Mouse (Mus musculus): ENCODE measurements around the gene Arhgap10. TPM values are rescaled to one million over a fixed set of nuclear protein-coding genes. Genes with fewer than 3 reads are reported as not detected.

Gene Arhgap10
- total RNA-seq (2012; rRNA removed) (11.8 and 13.1 TPM in 2 replicates), polyA plus RNA-seq (2012; ENCODE audit: insufficient read depth in 1 of 2, insufficient read length in 2 of 2, low read depth in 1 of 2, low replicate concordance in 2 of 2, missing spikeins in 1 of 2) (10 to 100 TPM in 1 of 2 experiments, not detected in 1; 22.8 TPM)

DNA sequence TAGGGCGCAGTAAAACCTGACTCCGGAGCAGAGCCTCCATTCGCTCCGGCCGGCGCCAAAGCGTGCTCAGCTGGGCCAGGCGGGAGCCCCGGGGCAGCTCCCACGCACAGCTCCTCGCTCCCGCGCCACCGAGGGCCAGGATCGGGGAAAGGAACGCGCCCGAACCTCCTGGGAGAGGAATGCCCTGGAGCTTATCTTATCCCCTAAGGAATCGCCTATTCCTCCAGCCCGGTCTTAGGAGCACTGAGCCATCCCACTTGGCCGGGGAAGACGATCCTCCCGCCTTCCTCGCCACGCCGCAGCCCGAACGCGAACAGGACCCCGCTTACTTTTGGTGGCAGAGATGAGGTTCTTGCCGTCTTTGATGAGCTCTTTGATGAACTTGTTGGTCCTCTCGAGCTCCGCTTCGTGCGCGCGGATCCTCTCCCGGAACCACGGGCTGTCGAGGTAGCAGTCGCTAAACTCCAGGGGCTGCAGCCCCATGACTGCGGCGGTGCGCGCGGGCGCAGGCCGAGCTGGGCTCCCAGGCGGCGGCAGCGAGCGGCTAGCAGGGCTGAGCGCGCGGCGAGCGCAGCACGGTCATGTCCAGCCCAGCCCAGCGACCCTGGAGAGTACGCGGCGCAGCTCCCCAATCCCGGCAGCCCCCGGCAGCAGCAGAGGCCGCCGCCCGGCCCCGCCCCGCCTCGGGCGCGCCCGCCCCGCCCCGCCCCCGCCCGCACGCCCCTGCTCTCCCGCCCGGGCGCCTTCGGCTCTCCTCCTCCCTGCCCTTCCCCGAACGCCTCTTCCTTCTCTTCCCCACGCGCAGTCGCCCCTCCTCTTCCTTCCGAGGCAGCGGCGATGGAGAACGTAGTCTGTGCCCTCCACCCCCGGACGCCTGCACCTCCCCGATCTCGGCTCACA is at the start of gene Arhgap10:
Gene Arhgap10, minus strand, starts transcription at position 653 of the 900 bp plus-strand sequence.
- DNase-seq (ENCODE audit: low read depth, low spot score) = peak; percentile 90
- Histone ChIP-seq H3K9me3 (replicated peaks; ENCODE audit: insufficient read depth, low read length) (no peaks in the 10 kb centered on the region), H3K4me1 (ENCODE audit: control insufficient read depth in 1 of 2, insufficient read depth in 2 of 2, low read length in 2 of 2) (peaks cover 0 to 16% of the 10 kb centered on the region in 2 experiments; a peak in 2 of 4 replicates), H3K79me2 (ENCODE audit: control insufficient read depth, insufficient read depth, low read length, poor library complexity) (peaks cover 48% of the 10 kb centered on the region), H3K36me3 (ENCODE audit: control insufficient read depth in 1 of 2, insufficient read depth in 2 of 2, low read length in 2 of 2) (peaks cover 0 to 13% of the 10 kb centered on the region in 2 experiments; a peak in 2 of 4 replicates), H3K27ac (ENCODE audit: control insufficient read depth, low read depth, low read length) (peak within 1 kb of the TSS; percentile 94), H3K27me3 (ENCODE audit: control insufficient read depth in 1 of 2, insufficient read depth in 2 of 2, low read length in 2 of 2) (no peaks in the 10 kb centered on the region), H3K4me3 (ENCODE audit: control insufficient read depth in 1 of 2, insufficient read depth in 1 of 2, low read depth in 2 of 2, low read length in 2 of 2) (peak within 1 kb of the TSS; percentile 91 to 97), H3K9ac (ENCODE audit: control insufficient read depth, low read depth, low read length, poor library complexity, severe bottlenecking) (peak within 1 kb of the TSS; percentile 96)
- TF ChIP-seq CHD2 (IDR thresholded peaks at IDR 0.05; ENCODE audit: low read length) (no peak), ELF1 (IDR thresholded peaks at IDR 0.05; ENCODE audit: low read depth, low read length) (0 out of 2 replicates have a peak, but pooled peaks have one; percentile 15), ZNF384 (IDR thresholded peaks at IDR 0.05; ENCODE audit: low read depth, low read length) (no peak), MEF2A (IDR thresholded peaks at IDR 0.05; ENCODE audit: extremely low read depth, insufficient replicate concordance, low read depth, low read length, poor library complexity, severe bottlenecking) (no peak), ZMIZ1 (IDR thresholded peaks at IDR 0.05; ENCODE audit: low read depth, low read length) (0 out of 2 replicates have a peak, but pooled peaks have one; percentile 61), SMC3 (IDR thresholded peaks at IDR 0.05; ENCODE audit: low read depth, low read length) (no peak), TBP (IDR thresholded peaks at IDR 0.05; ENCODE audit: low read depth, low read length) (no peak; the same call in 1 of the 2 replicates), JUND (IDR thresholded peaks at IDR 0.05; ENCODE audit: low read depth, low read length) (no peak), HCFC1 (IDR thresholded peaks at IDR 0.05; ENCODE audit: low read depth, low read length) (peak; percentile 61), POLR2AphosphoS5 (IDR thresholded peaks at IDR 0.05; ENCODE audit: borderline replicate concordance, low read depth, low read length) (no peak), RAD21 (IDR thresholded peaks at IDR 0.05; ENCODE audit: low read depth, low read length) (no peak), MYC (IDR thresholded peaks at IDR 0.05; ENCODE audit: low read depth, low read length) (no peak), ZC3H11A (IDR thresholded peaks at IDR 0.05; ENCODE audit: low read depth, low read length) (no peak), TAL1 (IDR thresholded peaks at IDR 0.05; ENCODE audit: low read length) (no peak), BHLHE40 (IDR thresholded peaks at IDR 0.05; ENCODE audit: borderline replicate concordance, low read depth, low read length) (no peak; the same call in 1 of the 2 replicates), POLR2AphosphoS2 (IDR thresholded peaks at IDR 0.05; ENCODE audit: low read length) (peak; percentile 70), SIN3A (IDR thresholded peaks at IDR 0.05; ENCODE audit: low read length) (peak; percentile 10; the same call in 1 of the 2 replicates), NRF1 (IDR thresholded peaks at IDR 0.05; ENCODE audit: insufficient read depth, low read depth, low read length, poor library complexity, severe bottlenecking) (peak; percentile 57; the same call in 1 of the 2 replicates), MYB (IDR thresholded peaks at IDR 0.05; ENCODE audit: low read depth, low read length) (no peak), POLR2A (IDR thresholded peaks at IDR 0.05; ENCODE audit: control insufficient read depth in 1 of 2, insufficient read depth in 1 of 2, low read depth in 1 of 2, low read length in 2 of 2, poor library complexity in 1 of 2) (peak; percentile 61 to 90; a peak in 3 of 4 replicates), EP300 (IDR thresholded peaks at IDR 0.05; ENCODE audit: low read depth in 1 of 2, low read length in 2 of 2) (no peak; a peak in 1 of 4 replicates), TCF12 (IDR thresholded peaks at IDR 0.05; ENCODE audit: low read depth, low read length) (0 out of 2 replicates have a peak, but pooled peaks have one; percentile 24), ETS1 (IDR thresholded peaks at IDR 0.05; ENCODE audit: low read depth, low read length) (no peak), MAFK (IDR thresholded peaks at IDR 0.05; ENCODE audit: borderline replicate concordance, low read depth, low read length) (no peak), KAT2A (conservative IDR thresholded peaks at IDR 0.05; ENCODE audit: low read depth, low read length) (no peak), MXI1 (IDR thresholded peaks at IDR 0.05; ENCODE audit: low read depth, low read length) (peak; percentile 48), E2F4 (IDR thresholded peaks at IDR 0.05; ENCODE audit: borderline replicate concordance, low read depth, low read length) (no peak), MAX (IDR thresholded peaks at IDR 0.05; ENCODE audit: low read length) (peak; percentile 56; the same call in 1 of the 2 replicates), GABPA (IDR thresholded peaks at IDR 0.05; ENCODE audit: low read depth, low read length) (no peak), USF2 (IDR thresholded peaks at IDR 0.05; ENCODE audit: borderline replicate concordance in 1 of 2, insufficient read depth in 1 of 2, low read depth in 1 of 2, low read length in 2 of 2) (no peak), UBTF (IDR thresholded peaks at IDR 0.05; ENCODE audit: borderline replicate concordance, insufficient read depth, low read depth, low read length) (no peak), CTCF (IDR thresholded peaks at IDR 0.05 in 2 of 3, conservative IDR thresholded peaks at IDR 0.05 in 1 of 3; ENCODE audit: control insufficient read depth in 1 of 3, insufficient read depth in 1 of 3, low read depth in 2 of 3, low read length in 3 of 3, poor library complexity in 1 of 3, severe bottlenecking in 1 of 3) (no peak), MAZ (IDR thresholded peaks at IDR 0.05; ENCODE audit: low read depth, low read length) (peak; percentile 49; the same call in 1 of the 2 replicates), GATA1 (IDR thresholded peaks at IDR 0.05; ENCODE audit: low read depth, low read length) (no peak)
